Mouse (Mus musculus): ENCODE data around the gene Csmd2.
"Not testable (repeated sequence)": the region's sequence is repeated elsewhere in the genome, so short reads cannot be mapped to it uniquely, and the experiment has no call there.

- TF ChIP-seq CTCF, EP300 (IDR thresholded peaks at IDR 0.05; ENCODE audit: low read depth): not testable (repeated sequence)
Measured at GRCm38 (mm10) chr4:128543956-128544486, 556.4 kb downstream of the Csmd2 start.

Measured in liver, postnatal 0 days (tissue).